Mouse (Mus musculus): ENCODE data around the gene Clec4g. TPM values are rescaled to one million over a fixed set of nuclear protein-coding genes. Genes with fewer than 3 reads are reported as not detected.

The Clec4g gene
- total RNA-seq, 1 experiment: not detected

- TF ChIP-seq ZNF384 (IDR thresholded peaks at IDR 0.05; ENCODE audit: low read depth, low read length) (no peak), HCFC1 (IDR thresholded peaks at IDR 0.05; ENCODE audit: borderline replicate concordance, insufficient read depth, low read length) (no peak)
- no peaks in the 10 kb centered on the region for H3K9me3 ChIP-seq (ENCODE audit: control insufficient read depth, insufficient read depth, low read depth, low read length)
Observed at GRCm38 (mm10) chr8:3711646-3712045, 8.8 kb downstream of the Clec4g start.

DNA sequence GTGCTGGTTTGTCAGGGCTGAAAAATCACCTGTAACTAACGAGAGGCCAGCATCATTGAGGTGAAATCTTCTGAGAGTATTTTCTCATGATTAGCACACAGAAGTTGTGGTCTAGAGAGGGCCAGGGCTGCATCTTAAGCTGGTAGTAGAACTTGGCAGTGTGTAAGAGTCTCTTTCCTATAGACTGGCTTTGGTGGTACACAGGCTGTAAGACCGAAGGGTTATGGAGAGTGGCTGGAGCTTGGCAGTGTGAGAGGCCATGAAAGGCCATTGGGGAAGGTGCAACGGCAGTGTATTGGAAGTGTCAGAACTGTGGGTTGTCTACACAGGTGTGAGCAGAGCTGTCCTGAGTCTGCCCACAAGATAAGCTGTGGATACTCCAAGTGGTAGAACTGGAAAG, 10.1 kb downstream of the Clec4g start:
- no peak overlapping the region for H3K4me3 ChIP-seq (ENCODE audit: insufficient read depth in 1 of 2, low read depth in 1 of 2, low read length in 2 of 2, poor library complexity in 1 of 2, severe bottlenecking in 1 of 2)

More at GRCm38 (mm10) chr8:3711646-3712045, 8.8 kb downstream of the Clec4g start:
- H3K9ac ChIP-seq (ENCODE audit: insufficient read depth, low read depth, low read length, poor library complexity, severe bottlenecking): no peak overlapping the region
- H3K4me3 ChIP-seq (ENCODE audit: insufficient read depth in 1 of 2, low read depth in 1 of 2, low read length in 2 of 2, poor library complexity in 1 of 2, severe bottlenecking in 1 of 2): no peak overlapping the region
- H3K36me3 ChIP-seq (ENCODE audit: control insufficient read depth, insufficient read depth, low read length, poor library complexity, severe bottlenecking): no peaks in the 10 kb centered on the region
- H3K4me1 ChIP-seq (ENCODE audit: control insufficient read depth in 2 of 2, insufficient read depth in 2 of 2, low read length in 2 of 2, poor library complexity in 1 of 2): no peaks in the 10 kb centered on the region
- no peak overlapping the region for H3K27ac ChIP-seq (ENCODE audit: insufficient read depth, low read depth, low read length, poor library complexity, severe bottlenecking)
- in situ Hi-C loops (cut with MboI; ENCODE audit: low sequenced_read_pairs in 2 of 2, unreplicated experiment in 2 of 2): no loop called here
- DNase-seq (ENCODE audit: low read depth, low spot score): no peak

GRCm38 (mm10) chr8:3707611-3708010, 12.8 kb downstream of the Clec4g start:
- no peak for TF ChIP-seq ZC3H11A (IDR thresholded peaks at IDR 0.05; ENCODE audit: borderline replicate concordance, low read depth, low read length)
- in situ Hi-C loops (cut with MboI; ENCODE audit: low sequenced_read_pairs in 2 of 2, unreplicated experiment in 2 of 2): no loop called here
- Histone ChIP-seq H3K36me3 (ENCODE audit: control insufficient read depth, insufficient read depth, low read length, poor library complexity, severe bottlenecking) (no peaks in the 10 kb centered on the region), H3K4me3 (ENCODE audit: insufficient read depth in 1 of 2, low read depth in 1 of 2, low read length in 2 of 2, poor library complexity in 1 of 2, severe bottlenecking in 1 of 2) (no peak overlapping the region), H3K27ac (ENCODE audit: insufficient read depth, low read depth, low read length, poor library complexity, severe bottlenecking) (no peak overlapping the region), H3K4me1 (ENCODE audit: control insufficient read depth in 2 of 2, insufficient read depth in 2 of 2, low read length in 2 of 2, poor library complexity in 1 of 2) (no peaks in the 10 kb centered on the region), H3K9me3 (ENCODE audit: control insufficient read depth, insufficient read depth, low read depth, low read length) (no peaks in the 10 kb centered on the region), H3K9ac (ENCODE audit: insufficient read depth, low read depth, low read length, poor library complexity, severe bottlenecking) (no peak overlapping the region)
- no peak for DNase-seq (ENCODE audit: low read depth, low spot score)

More for the DNA sequence above, 10.1 kb downstream of the Clec4g start:
- Histone ChIP-seq H3K9ac (ENCODE audit: insufficient read depth, low read depth, low read length, poor library complexity, severe bottlenecking) (no peak overlapping the region), H3K36me3 (ENCODE audit: control insufficient read depth, insufficient read depth, low read length, poor library complexity, severe bottlenecking) (no peaks in the 10 kb centered on the region), H3K27ac (ENCODE audit: insufficient read depth, low read depth, low read length, poor library complexity, severe bottlenecking) (no peak overlapping the region), H3K4me1 (ENCODE audit: control insufficient read depth in 2 of 2, insufficient read depth in 2 of 2, low read length in 2 of 2, poor library complexity in 1 of 2) (no peaks in the 10 kb centered on the region), H3K9me3 (ENCODE audit: control insufficient read depth, insufficient read depth, low read depth, low read length) (no peaks in the 10 kb centered on the region)
- no peak for DNase-seq (ENCODE audit: low read depth, low spot score)
- in situ Hi-C loops (cut with MboI; ENCODE audit: low sequenced_read_pairs in 2 of 2, unreplicated experiment in 2 of 2): no loop called here
- TF ChIP-seq ZNF384 (IDR thresholded peaks at IDR 0.05; ENCODE audit: low read depth, low read length): no peak

DNA sequence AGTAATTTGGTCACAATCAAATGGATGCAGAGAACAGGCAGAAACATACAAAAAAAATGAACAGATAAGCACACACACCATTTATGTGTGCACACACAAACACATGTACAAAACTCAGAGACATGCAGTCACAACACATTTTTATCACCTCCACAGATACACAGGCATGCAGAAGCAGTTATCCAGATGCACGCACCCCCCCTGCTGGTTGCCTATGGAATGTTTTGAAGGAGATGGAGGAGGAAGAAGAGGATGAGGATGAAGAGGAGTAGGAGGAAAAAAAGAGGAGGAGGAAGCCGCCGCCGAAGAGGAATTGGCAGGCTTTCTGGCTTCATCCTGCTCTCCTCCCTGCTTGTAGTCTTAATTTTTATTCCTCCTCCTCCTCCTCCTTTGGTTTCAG, 14.7 kb downstream of the Clec4g start:
- no peak for DNase-seq (ENCODE audit: low read depth, low spot score)
- no peak for TF ChIP-seq HCFC1 (IDR thresholded peaks at IDR 0.05; ENCODE audit: borderline replicate concordance, insufficient read depth, low read length)
- TF ChIP-seq MAFK (IDR thresholded peaks at IDR 0.05; ENCODE audit: insufficient read depth, low read depth, low read length): no peak
- no peak for TF ChIP-seq CHD2 (IDR thresholded peaks at IDR 0.05; ENCODE audit: low read depth, low read length)
- TF ChIP-seq ZNF384 (IDR thresholded peaks at IDR 0.05; ENCODE audit: low read depth, low read length): no peak
- TF ChIP-seq ZC3H11A (IDR thresholded peaks at IDR 0.05; ENCODE audit: borderline replicate concordance, low read depth, low read length): no peak
- no peaks in the 10 kb centered on the region for H3K9me3 ChIP-seq (ENCODE audit: control insufficient read depth, insufficient read depth, low read depth, low read length)
- in situ Hi-C loops (cut with MboI; ENCODE audit: low sequenced_read_pairs in 2 of 2, unreplicated experiment in 2 of 2): no loop called here
- H3K27ac ChIP-seq (ENCODE audit: insufficient read depth, low read depth, low read length, poor library complexity, severe bottlenecking): no peak overlapping the region
- H3K4me3 ChIP-seq (ENCODE audit: insufficient read depth in 1 of 2, low read depth in 1 of 2, low read length in 2 of 2, poor library complexity in 1 of 2, severe bottlenecking in 1 of 2): no peak overlapping the region
- no peak overlapping the region for H3K9ac ChIP-seq (ENCODE audit: insufficient read depth, low read depth, low read length, poor library complexity, severe bottlenecking)
- H3K4me1 ChIP-seq (ENCODE audit: control insufficient read depth in 2 of 2, insufficient read depth in 2 of 2, low read length in 2 of 2, poor library complexity in 1 of 2): no peaks in the 10 kb centered on the region
- H3K36me3 ChIP-seq (ENCODE audit: control insufficient read depth, insufficient read depth, low read length, poor library complexity, severe bottlenecking): no peaks in the 10 kb centered on the region

- Histone ChIP-seq H3K9me3 (ENCODE audit: control insufficient read depth, insufficient read depth, low read depth, low read length) (peaks cover 10% of the 10 kb centered on the region), H3K36me3 (ENCODE audit: control insufficient read depth, insufficient read depth, low read length, poor library complexity, severe bottlenecking) (no peaks in the 10 kb centered on the region), H3K27ac (ENCODE audit: insufficient read depth, low read depth, low read length, poor library complexity, severe bottlenecking) (no peak overlapping the region), H3K9ac (ENCODE audit: insufficient read depth, low read depth, low read length, poor library complexity, severe bottlenecking) (no peak overlapping the region), H3K4me1 (ENCODE audit: control insufficient read depth in 2 of 2, insufficient read depth in 2 of 2, low read length in 2 of 2, poor library complexity in 1 of 2) (no peaks in the 10 kb centered on the region), H3K4me3 (ENCODE audit: insufficient read depth in 1 of 2, low read depth in 1 of 2, low read length in 2 of 2, poor library complexity in 1 of 2, severe bottlenecking in 1 of 2) (no peak overlapping the region)
- in situ Hi-C loops (cut with MboI; ENCODE audit: low sequenced_read_pairs in 2 of 2, unreplicated experiment in 2 of 2): no loop called here
- TF ChIP-seq MAFK (IDR thresholded peaks at IDR 0.05; ENCODE audit: insufficient read depth, low read depth, low read length) (no peak), HCFC1 (IDR thresholded peaks at IDR 0.05; ENCODE audit: borderline replicate concordance, insufficient read depth, low read length) (no peak), ZNF384 (IDR thresholded peaks at IDR 0.05; ENCODE audit: low read depth, low read length) (no peak), ZC3H11A (IDR thresholded peaks at IDR 0.05; ENCODE audit: borderline replicate concordance, low read depth, low read length) (no peak), CHD2 (IDR thresholded peaks at IDR 0.05; ENCODE audit: low read depth, low read length) (no peak)
- no peak for DNase-seq (ENCODE audit: low read depth, low spot score)
Observed at GRCm38 (mm10) chr8:3701491-3701890, 19.0 kb downstream of the Clec4g start.

Measured in ES-E14 (cell line).